Mouse (Mus musculus) liver, embryonic 14.5 days (tissue): ENCODE measurements around the gene Itih4.

ENCODE experiments used
- CTCF ChIP-seq: IDR thresholded peaks from 2 replicates; pipeline ENCODE4 v1.5.1; 2016; ENCODE audit warnings: antibody characterized with exemption, low read depth, control low read depth
- EP300 ChIP-seq: IDR thresholded peaks from 2 replicates; pipeline ENCODE4 v1.6.1; 2016; ENCODE audit warnings: antibody characterized with exemption, low read depth

DNA sequence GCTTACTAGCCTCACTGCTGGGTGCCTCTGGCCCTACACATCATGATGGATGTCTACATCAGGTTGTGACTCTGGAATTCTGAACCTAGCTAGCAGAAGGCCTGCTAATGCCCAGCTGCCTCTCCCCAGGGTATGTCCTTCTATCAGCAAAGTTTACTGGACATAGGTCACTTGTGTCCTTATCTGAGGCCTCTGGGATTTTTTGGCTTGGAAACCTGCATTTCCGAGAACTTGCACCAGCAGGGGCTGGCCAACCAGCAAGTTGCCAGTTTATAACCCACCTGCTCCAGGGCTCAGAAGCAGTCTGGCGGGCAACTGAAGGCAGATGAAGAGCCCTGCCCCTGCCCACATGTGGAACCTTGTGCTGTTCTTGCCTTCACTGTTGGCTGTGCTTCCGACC lies at the start of gene Itih4:
- TF ChIP-seq CTCF: no peak
- TF ChIP-seq EP300: no peak
